Mouse (Mus musculus): ENCODE measurements around the gene Chrna3. TPM values are rescaled to one million over a fixed set of nuclear protein-coding genes. Genes with fewer than 3 reads are reported as not detected.

Gene Chrna3
- polyA plus RNA-seq, 1 experiment from 2014 or later, result 20.6 TPM

- ATAC-seq (replicated peaks; ENCODE audit: low FRiP score, low TSS enrichment, low read depth) (no peak), DNase-seq (ENCODE audit: low spot score) (no peak)
- Histone ChIP-seq H3K27me3 (replicated peaks; ENCODE audit: control insufficient read depth, insufficient read depth, low read length) (peaks cover 37% of the 10 kb centered on the region), H3K36me3 (ENCODE audit: control insufficient read depth, insufficient read depth, low read length) (no peaks in the 10 kb centered on the region), H3K4me1 (replicated peaks; ENCODE audit: control insufficient read depth, insufficient read depth, low read length) (0 out of 2 replicates have a peak, but pooled peaks cover 8% of the 10 kb centered on the region), H3K9me3 (ENCODE audit: control insufficient read depth, low read length) (no peaks in the 10 kb centered on the region), H3K27ac (ENCODE audit: low read depth) (no peak overlapping the region), H3K4me2 (ENCODE audit: low read length) (no peak overlapping the region), H3K9ac (ENCODE audit: low read length) (no peak overlapping the region), H3K4me3 (ENCODE audit: low read depth, low read length) (no peak overlapping the region)
- WGBS, result 77% methylated on average over 5 of the region's 5 CpGs
Observed at GRCm38 (mm10) chr9:55023326-55023725, 3.0 kb downstream of the Chrna3 start.

GRCm38 (mm10) chr9:55016926-55017325 lies 9.4 kb downstream of the Chrna3 start:
- no peak for ATAC-seq (replicated peaks; ENCODE audit: low FRiP score, low TSS enrichment, low read depth)
- H3K9ac ChIP-seq (ENCODE audit: low read length), result no peak overlapping the region
- H3K4me3 ChIP-seq (ENCODE audit: low read depth, low read length), result no peak overlapping the region
- no peaks in the 10 kb centered on the region for H3K9me3 ChIP-seq (ENCODE audit: control insufficient read depth, low read length)
- no peak overlapping the region for H3K4me2 ChIP-seq (ENCODE audit: low read length)
- 75% methylated on average over 3 of the region's 3 CpGs for WGBS
- no peaks in the 10 kb centered on the region for H3K36me3 ChIP-seq (ENCODE audit: control insufficient read depth, insufficient read depth, low read length)
- H3K27ac ChIP-seq (ENCODE audit: low read depth), result no peak overlapping the region
- no peaks in the 10 kb centered on the region for H3K27me3 ChIP-seq (replicated peaks; ENCODE audit: control insufficient read depth, insufficient read depth, low read length)
- no peak for DNase-seq (ENCODE audit: low spot score)
- no peaks in the 10 kb centered on the region for H3K4me1 ChIP-seq (replicated peaks; ENCODE audit: control insufficient read depth, insufficient read depth, low read length)

- H3K36me3 ChIP-seq (ENCODE audit: control insufficient read depth, insufficient read depth, low read length), result no peaks in the 10 kb centered on the region
- no peaks in the 10 kb centered on the region for H3K9me3 ChIP-seq (ENCODE audit: control insufficient read depth, low read length)
- H3K27ac ChIP-seq (ENCODE audit: low read depth), result no peak overlapping the region
- WGBS, result 28% methylated on average over 6 of the region's 6 CpGs
- H3K4me1 ChIP-seq (replicated peaks; ENCODE audit: control insufficient read depth, insufficient read depth, low read length), result no peaks in the 10 kb centered on the region
- H3K27me3 ChIP-seq (replicated peaks; ENCODE audit: control insufficient read depth, insufficient read depth, low read length), result no peaks in the 10 kb centered on the region
- ATAC-seq (replicated peaks; ENCODE audit: low FRiP score, low TSS enrichment, low read depth), result no peak
- DNase-seq (ENCODE audit: low spot score), result no peak
- H3K4me2 ChIP-seq (ENCODE audit: low read length), result no peak overlapping the region
- H3K9ac ChIP-seq (ENCODE audit: low read length), result no peak overlapping the region
- no peak overlapping the region for H3K4me3 ChIP-seq (ENCODE audit: low read depth, low read length)
Observed at GRCm38 (mm10) chr9:55010588-55011350, 15.6 kb downstream of the Chrna3 start.

GRCm38 (mm10) chr9:55009692-55010091 lies 16.7 kb downstream of the Chrna3 start:
- Histone ChIP-seq H3K4me2 (ENCODE audit: low read length) (no peak overlapping the region), H3K4me1 (replicated peaks; ENCODE audit: control insufficient read depth, insufficient read depth, low read length) (no peaks in the 10 kb centered on the region), H3K9ac (ENCODE audit: low read length) (no peak overlapping the region), H3K27me3 (replicated peaks; ENCODE audit: control insufficient read depth, insufficient read depth, low read length) (no peaks in the 10 kb centered on the region), H3K9me3 (ENCODE audit: control insufficient read depth, low read length) (no peaks in the 10 kb centered on the region), H3K27ac (ENCODE audit: low read depth) (no peak overlapping the region), H3K36me3 (ENCODE audit: control insufficient read depth, insufficient read depth, low read length) (no peaks in the 10 kb centered on the region), H3K4me3 (ENCODE audit: low read depth, low read length) (no peak overlapping the region)
- no peak for ATAC-seq (replicated peaks; ENCODE audit: low FRiP score, low TSS enrichment, low read depth)
- no peak for DNase-seq (ENCODE audit: low spot score)
- 80% methylated on average over 2 of the region's 2 CpGs for WGBS

GRCm38 (mm10) chr9:55003609-55004008 lies 22.8 kb downstream of the Chrna3 start:
- DNase-seq (ENCODE audit: low spot score) (no peak), ATAC-seq (replicated peaks; ENCODE audit: low FRiP score, low TSS enrichment, low read depth) (no peak)
- Histone ChIP-seq H3K4me3 (ENCODE audit: low read depth, low read length) (no peak overlapping the region), H3K4me2 (ENCODE audit: low read length) (no peak overlapping the region), H3K27ac (ENCODE audit: low read depth) (no peak overlapping the region), H3K36me3 (ENCODE audit: control insufficient read depth, insufficient read depth, low read length) (no peaks in the 10 kb centered on the region), H3K9me3 (ENCODE audit: control insufficient read depth, low read length) (no peaks in the 10 kb centered on the region), H3K9ac (ENCODE audit: low read length) (no peak overlapping the region), H3K27me3 (replicated peaks; ENCODE audit: control insufficient read depth, insufficient read depth, low read length) (no peaks in the 10 kb centered on the region), H3K4me1 (replicated peaks; ENCODE audit: control insufficient read depth, insufficient read depth, low read length) (no peaks in the 10 kb centered on the region)
- WGBS, result 64% methylated on average over 4 of the region's 4 CpGs

GRCm38 (mm10) chr9:54995645-54996044 lies 30.7 kb downstream of the Chrna3 start:
- no peaks in the 10 kb centered on the region for H3K4me1 ChIP-seq (replicated peaks; ENCODE audit: control insufficient read depth, insufficient read depth, low read length)
- ATAC-seq (replicated peaks; ENCODE audit: low FRiP score, low TSS enrichment, low read depth), result no peak
- H3K36me3 ChIP-seq (ENCODE audit: control insufficient read depth, insufficient read depth, low read length), result no peaks in the 10 kb centered on the region
- H3K27me3 ChIP-seq (replicated peaks; ENCODE audit: control insufficient read depth, insufficient read depth, low read length), result no peaks in the 10 kb centered on the region
- 69% methylated on average over 3 of the region's 3 CpGs for WGBS
- H3K9ac ChIP-seq (ENCODE audit: low read length), result no peak overlapping the region
- H3K9me3 ChIP-seq (ENCODE audit: control insufficient read depth, low read length), result no peaks in the 10 kb centered on the region
- H3K4me3 ChIP-seq (ENCODE audit: low read depth, low read length), result no peak overlapping the region
- no peak for DNase-seq (ENCODE audit: low spot score)
- no peak overlapping the region for H3K27ac ChIP-seq (ENCODE audit: low read depth)
- no peak overlapping the region for H3K4me2 ChIP-seq (ENCODE audit: low read length)

- Histone ChIP-seq H3K27me3 (replicated peaks; ENCODE audit: control insufficient read depth, insufficient read depth, low read length) (no peaks in the 10 kb centered on the region), H3K9ac (ENCODE audit: low read length) (no peak overlapping the region), H3K36me3 (ENCODE audit: control insufficient read depth, insufficient read depth, low read length) (no peaks in the 10 kb centered on the region), H3K9me3 (ENCODE audit: control insufficient read depth, low read length) (no peaks in the 10 kb centered on the region), H3K27ac (ENCODE audit: low read depth) (no peak overlapping the region), H3K4me2 (ENCODE audit: low read length) (no peak overlapping the region), H3K4me3 (ENCODE audit: low read depth, low read length) (no peak overlapping the region), H3K4me1 (replicated peaks; ENCODE audit: control insufficient read depth, insufficient read depth, low read length) (no peaks in the 10 kb centered on the region)
- DNase-seq (ENCODE audit: low spot score), result peak; percentile 16
- WGBS, result 60% methylated on average over 3 of the region's 3 CpGs
- ATAC-seq (replicated peaks; ENCODE audit: low FRiP score, low TSS enrichment, low read depth), result no peak
Observed at GRCm38 (mm10) chr9:54994381-54994780, 32.0 kb downstream of the Chrna3 start.

GRCm38 (mm10) chr9:54990362-54990761 lies 36.0 kb downstream of the Chrna3 start:
- no peak for DNase-seq (ENCODE audit: low spot score)
- H3K4me1 ChIP-seq (replicated peaks; ENCODE audit: control insufficient read depth, insufficient read depth, low read length), result no peaks in the 10 kb centered on the region
- no peak overlapping the region for H3K4me3 ChIP-seq (ENCODE audit: low read depth, low read length)
- ATAC-seq (replicated peaks; ENCODE audit: low FRiP score, low TSS enrichment, low read depth), result no peak
- no peak overlapping the region for H3K27ac ChIP-seq (ENCODE audit: low read depth)
- no peaks in the 10 kb centered on the region for H3K36me3 ChIP-seq (ENCODE audit: control insufficient read depth, insufficient read depth, low read length)
- H3K27me3 ChIP-seq (replicated peaks; ENCODE audit: control insufficient read depth, insufficient read depth, low read length), result no peaks in the 10 kb centered on the region
- H3K4me2 ChIP-seq (ENCODE audit: low read length), result no peak overlapping the region
- 77% methylated on average over 3 of the region's 3 CpGs for WGBS
- H3K9ac ChIP-seq (ENCODE audit: low read length), result no peak overlapping the region
- no peaks in the 10 kb centered on the region for H3K9me3 ChIP-seq (ENCODE audit: control insufficient read depth, low read length)

- peaks cover 43% of the 10 kb centered on the region for H3K27me3 ChIP-seq (replicated peaks; ENCODE audit: control insufficient read depth, insufficient read depth, low read length)
- peak; percentile 49 for DNase-seq (ENCODE audit: low spot score)
- no peak for ATAC-seq (replicated peaks; ENCODE audit: low FRiP score, low TSS enrichment, low read depth)
- peak overlapping the region; percentile 77 for H3K4me2 ChIP-seq (ENCODE audit: low read length)
- peaks cover 8% of the 10 kb centered on the region; the same call in 1 of the 2 replicates for H3K4me1 ChIP-seq (replicated peaks; ENCODE audit: control insufficient read depth, insufficient read depth, low read length)
- no peaks in the 10 kb centered on the region for H3K9me3 ChIP-seq (ENCODE audit: control insufficient read depth, low read length)
- no peaks in the 10 kb centered on the region for H3K36me3 ChIP-seq (ENCODE audit: control insufficient read depth, insufficient read depth, low read length)
- no peak overlapping the region for H3K9ac ChIP-seq (ENCODE audit: low read length)
- 9% methylated on average over 7 of the region's 7 CpGs for WGBS
- H3K4me3 ChIP-seq (ENCODE audit: low read depth, low read length), result peak overlapping the region; percentile 50; the same call in 1 of the 2 replicates
- H3K27ac ChIP-seq (ENCODE audit: low read depth), result no peak overlapping the region
Observed at GRCm38 (mm10) chr9:54982401-54982800, 44.0 kb downstream of the Chrna3 start.

Data from intestine, embryonic 14.5 days (tissue).